Mouse (Mus musculus): ENCODE data around the gene Ccdc186. TPM values are rescaled to one million over a fixed set of nuclear protein-coding genes. Genes with fewer than 3 reads are reported as not detected.
"Not testable (repeated sequence)": the region's sequence is repeated elsewhere in the genome, so short reads cannot be mapped to it uniquely, and the experiment has no call there.

Gene Ccdc186
- polyA plus RNA-seq, 1 experiment, result 4.7 TPM

- 77% methylated on average over 10 of the region's 10 CpGs for WGBS
- no peak for DNase-seq
- H3K27me3 ChIP-seq (replicated peaks; ENCODE audit: control insufficient read depth, insufficient read depth, low read length), result no peaks in the 10 kb centered on the region
- H3K36me3 ChIP-seq (ENCODE audit: control insufficient read depth, insufficient read depth, low read length), result no peaks in the 10 kb centered on the region
- H3K4me1 ChIP-seq (ENCODE audit: control insufficient read depth, insufficient read depth, low read length), result no peaks in the 10 kb centered on the region
- no peak for TF ChIP-seq CTCF (conservative IDR thresholded peaks at IDR 0.05; ENCODE audit: insufficient read depth, insufficient read length, low read depth, low read length)
- no peak for TF ChIP-seq POLR2A (IDR thresholded peaks at IDR 0.05; ENCODE audit: low read depth, low read length)
- H3K27ac ChIP-seq (ENCODE audit: insufficient read depth, low read depth, low read length), result no peak overlapping the region
- H3K4me3 ChIP-seq (ENCODE audit: insufficient read depth, low read depth, low read length), result no peak overlapping the region
Measured at GRCm38 (mm10) chr19:56756412-56756811, 65.6 kb downstream of the Ccdc186 start.

DNA sequence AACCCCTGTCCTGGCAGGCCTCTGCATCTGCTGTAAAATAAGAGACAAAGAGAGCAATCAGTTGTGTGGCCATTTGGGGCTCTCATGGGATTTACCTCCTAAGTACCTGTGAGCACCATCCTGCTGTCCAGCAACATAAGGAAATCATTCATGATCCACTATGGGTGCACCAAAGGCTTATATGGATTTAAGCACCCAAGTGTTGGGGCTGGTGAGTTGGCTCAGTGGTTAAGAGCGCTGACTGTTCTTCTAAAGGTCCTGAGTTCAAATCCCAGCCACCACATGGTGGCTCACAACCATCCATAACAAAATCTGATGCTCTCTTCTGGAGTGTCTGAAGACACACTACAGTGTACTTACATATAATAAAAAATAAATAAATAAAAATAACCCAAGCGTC lies 67.5 kb downstream of the Ccdc186 start:
- not testable (repeated sequence) for H3K27me3 ChIP-seq (replicated peaks; ENCODE audit: control insufficient read depth, insufficient read depth, low read length); H3K27ac ChIP-seq (ENCODE audit: insufficient read depth, low read depth, low read length); H3K4me1 ChIP-seq (ENCODE audit: control insufficient read depth, insufficient read depth, low read length); H3K4me3 ChIP-seq (ENCODE audit: insufficient read depth, low read depth, low read length); DNase-seq; H3K36me3 ChIP-seq (ENCODE audit: control insufficient read depth, insufficient read depth, low read length)
- 93% methylated on average over 2 of the region's 2 CpGs for WGBS

GRCm38 (mm10) chr19:56750709-56751108 lies 71.3 kb downstream of the Ccdc186 start:
- WGBS, result 73% methylated on average over 4 of the region's 4 CpGs

DNA sequence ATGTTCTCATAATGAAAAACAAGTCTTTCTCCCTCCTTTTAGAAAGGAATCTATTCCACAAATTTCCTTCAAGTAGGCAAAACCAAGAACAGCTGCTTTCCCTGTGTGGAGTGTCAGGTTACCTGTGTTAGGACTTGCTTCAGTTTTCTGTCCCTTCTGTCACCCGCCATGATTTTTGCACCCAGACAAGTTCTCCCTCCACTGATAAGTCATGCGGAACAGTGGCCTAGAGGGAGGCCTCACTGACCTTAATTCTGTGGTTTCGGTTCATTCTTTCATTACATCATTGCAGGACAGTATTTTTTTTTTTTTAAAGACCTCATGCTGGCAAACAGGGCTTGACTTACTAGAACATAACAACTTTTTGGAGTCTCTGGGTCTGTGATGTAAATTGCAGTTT lies 72.6 kb downstream of the Ccdc186 start:
- no peak overlapping the region for H3K4me3 ChIP-seq (ENCODE audit: insufficient read depth, low read depth, low read length)
- TF ChIP-seq CTCF (conservative IDR thresholded peaks at IDR 0.05; ENCODE audit: insufficient read depth, insufficient read length, low read depth, low read length) (no peak), POLR2A (IDR thresholded peaks at IDR 0.05; ENCODE audit: low read depth, low read length) (no peak)
- H3K4me1 ChIP-seq (ENCODE audit: control insufficient read depth, insufficient read depth, low read length), result peaks cover 13% of the 10 kb centered on the region
- peak; percentile 50 for DNase-seq
- H3K27ac ChIP-seq (ENCODE audit: insufficient read depth, low read depth, low read length), result no peak overlapping the region
- WGBS, result 27% methylated on average over 3 of the region's 3 CpGs
- H3K36me3 ChIP-seq (ENCODE audit: control insufficient read depth, insufficient read depth, low read length), result no peaks in the 10 kb centered on the region
- no peaks in the 10 kb centered on the region for H3K27me3 ChIP-seq (replicated peaks; ENCODE audit: control insufficient read depth, insufficient read depth, low read length)

More at GRCm38 (mm10) chr19:56750709-56751108, 71.3 kb downstream of the Ccdc186 start:
- TF ChIP-seq POLR2A (IDR thresholded peaks at IDR 0.05; ENCODE audit: low read depth, low read length) (no peak), CTCF (conservative IDR thresholded peaks at IDR 0.05; ENCODE audit: insufficient read depth, insufficient read length, low read depth, low read length) (no peak)
- Histone ChIP-seq H3K4me1 (ENCODE audit: control insufficient read depth, insufficient read depth, low read length) (peaks cover 8% of the 10 kb centered on the region), H3K4me3 (ENCODE audit: insufficient read depth, low read depth, low read length) (no peak overlapping the region), H3K27me3 (replicated peaks; ENCODE audit: control insufficient read depth, insufficient read depth, low read length) (no peaks in the 10 kb centered on the region), H3K36me3 (ENCODE audit: control insufficient read depth, insufficient read depth, low read length) (no peaks in the 10 kb centered on the region), H3K27ac (ENCODE audit: insufficient read depth, low read depth, low read length) (no peak overlapping the region)
- no peak for DNase-seq

DNA sequence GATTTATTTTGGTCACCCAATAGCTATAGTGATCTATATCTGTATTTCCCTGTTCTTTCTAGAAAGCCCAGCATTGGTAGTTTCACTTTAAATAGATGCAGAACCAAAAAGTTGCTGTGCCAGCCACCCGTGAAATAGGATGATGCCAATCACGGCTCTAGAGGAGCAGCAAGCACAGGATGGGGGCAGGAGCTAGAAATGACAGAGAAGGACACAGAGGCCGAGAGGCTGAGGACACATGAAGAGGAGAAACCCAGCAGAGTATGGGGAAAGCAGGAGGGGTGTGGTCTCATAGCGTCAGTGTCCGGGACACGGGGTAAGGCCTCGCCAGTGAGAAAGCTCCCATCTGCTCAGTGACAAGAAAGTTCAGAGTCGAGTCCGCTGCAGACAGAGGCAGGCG lies 74.1 kb downstream of the Ccdc186 start:
- H3K27ac ChIP-seq (ENCODE audit: insufficient read depth, low read depth, low read length), result no peak overlapping the region
- no peaks in the 10 kb centered on the region for H3K36me3 ChIP-seq (ENCODE audit: control insufficient read depth, insufficient read depth, low read length)
- DNase-seq, result no peak
- TF ChIP-seq POLR2A (IDR thresholded peaks at IDR 0.05; ENCODE audit: low read depth, low read length) (no peak), CTCF (conservative IDR thresholded peaks at IDR 0.05; ENCODE audit: insufficient read depth, insufficient read length, low read depth, low read length) (no peak)
- no peaks in the 10 kb centered on the region for H3K27me3 ChIP-seq (replicated peaks; ENCODE audit: control insufficient read depth, insufficient read depth, low read length)
- WGBS, result 47% methylated on average over 10 of the region's 10 CpGs
- peaks cover 13% of the 10 kb centered on the region for H3K4me1 ChIP-seq (ENCODE audit: control insufficient read depth, insufficient read depth, low read length)
- H3K4me3 ChIP-seq (ENCODE audit: insufficient read depth, low read depth, low read length), result no peak overlapping the region

GRCm38 (mm10) chr19:56746618-56747017 lies 75.4 kb downstream of the Ccdc186 start:
- 79% methylated on average over 9 of the region's 9 CpGs for WGBS
- Histone ChIP-seq H3K4me1 (ENCODE audit: control insufficient read depth, insufficient read depth, low read length) (peaks cover 13% of the 10 kb centered on the region), H3K27ac (ENCODE audit: insufficient read depth, low read depth, low read length) (no peak overlapping the region), H3K4me3 (ENCODE audit: insufficient read depth, low read depth, low read length) (no peak overlapping the region), H3K27me3 (replicated peaks; ENCODE audit: control insufficient read depth, insufficient read depth, low read length) (no peaks in the 10 kb centered on the region), H3K36me3 (ENCODE audit: control insufficient read depth, insufficient read depth, low read length) (no peaks in the 10 kb centered on the region)
- no peak for DNase-seq
- TF ChIP-seq POLR2A (IDR thresholded peaks at IDR 0.05; ENCODE audit: low read depth, low read length), result no peak
- TF ChIP-seq CTCF (conservative IDR thresholded peaks at IDR 0.05; ENCODE audit: insufficient read depth, insufficient read length, low read depth, low read length), result no peak

- 54% methylated on average over 6 of the region's 6 CpGs for WGBS
- Histone ChIP-seq H3K27ac (ENCODE audit: insufficient read depth, low read depth, low read length) (no peak overlapping the region), H3K4me1 (ENCODE audit: control insufficient read depth, insufficient read depth, low read length) (peaks cover 13% of the 10 kb centered on the region), H3K27me3 (replicated peaks; ENCODE audit: control insufficient read depth, insufficient read depth, low read length) (no peaks in the 10 kb centered on the region), H3K4me3 (ENCODE audit: insufficient read depth, low read depth, low read length) (no peak overlapping the region), H3K36me3 (ENCODE audit: control insufficient read depth, insufficient read depth, low read length) (no peaks in the 10 kb centered on the region)
- DNase-seq, result peak; percentile 40
- TF ChIP-seq POLR2A (IDR thresholded peaks at IDR 0.05; ENCODE audit: low read depth, low read length), result no peak
- no peak for TF ChIP-seq CTCF (conservative IDR thresholded peaks at IDR 0.05; ENCODE audit: insufficient read depth, insufficient read length, low read depth, low read length)
Measured at GRCm38 (mm10) chr19:56745528-56745927, 76.5 kb downstream of the Ccdc186 start.

DNA sequence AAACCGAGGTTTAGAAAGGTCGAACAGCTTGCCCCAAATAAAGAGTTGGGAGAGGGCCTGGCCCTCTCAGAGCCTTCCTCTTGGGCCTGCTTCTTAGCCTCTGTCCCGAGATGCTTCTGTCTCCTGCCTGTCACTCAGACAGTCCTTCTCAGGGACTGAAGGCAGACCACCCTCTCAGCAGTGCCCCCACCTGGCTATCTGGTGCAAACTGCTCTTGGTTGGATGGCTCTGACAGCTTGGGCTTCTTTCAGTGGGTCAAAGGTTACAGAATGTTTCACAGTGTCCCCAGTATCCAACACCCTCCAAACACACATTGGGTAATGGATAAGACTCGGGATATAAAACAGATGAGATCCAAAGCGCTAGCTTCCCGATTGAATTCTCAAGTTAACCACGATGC lies 76.9 kb downstream of the Ccdc186 start:
- no peaks in the 10 kb centered on the region for H3K27me3 ChIP-seq (replicated peaks; ENCODE audit: control insufficient read depth, insufficient read depth, low read length)
- WGBS, result 86% methylated on average over 7 of the region's 7 CpGs
- DNase-seq, result no peak
- H3K4me3 ChIP-seq (ENCODE audit: insufficient read depth, low read depth, low read length), result no peak overlapping the region
- TF ChIP-seq CTCF (conservative IDR thresholded peaks at IDR 0.05; ENCODE audit: insufficient read depth, insufficient read length, low read depth, low read length) (0 out of 2 replicates have a peak, but pooled peaks have one; percentile 12), POLR2A (IDR thresholded peaks at IDR 0.05; ENCODE audit: low read depth, low read length) (no peak)
- no peaks in the 10 kb centered on the region for H3K36me3 ChIP-seq (ENCODE audit: control insufficient read depth, insufficient read depth, low read length)
- H3K27ac ChIP-seq (ENCODE audit: insufficient read depth, low read depth, low read length), result 0 out of 2 replicates have a peak overlapping the region, but pooled peaks have one; percentile 0
- peaks cover 13% of the 10 kb centered on the region for H3K4me1 ChIP-seq (ENCODE audit: control insufficient read depth, insufficient read depth, low read length)

Other genes with a start within 250 kb of the Ccdc186 start
- 2.7 and 3.4 TPM in 2 replicates for gene Adrb1, start 100.0 kb downstream of the Ccdc186 start, polyA plus RNA-seq (2012; rRNA removed)
- gene Tdrd1, start 4.0 kb upstream of the Ccdc186 start, polyA plus RNA-seq (2012; rRNA removed), result 0.02 and 0.03 TPM in 2 replicates
- 11.2 and 16.1 TPM in 2 replicates for gene Vwa2, start 52.1 kb upstream of the Ccdc186 start, polyA plus RNA-seq (2012; rRNA removed)
- gene Afap1l2, start 186.0 kb upstream of the Ccdc186 start, polyA plus RNA-seq (2012; rRNA removed), result 9.2 and 10.1 TPM in 2 replicates

Measured in kidney, adult 2 months (tissue).